Mouse (Mus musculus): ENCODE data around the gene Bcl11b.

DNA sequence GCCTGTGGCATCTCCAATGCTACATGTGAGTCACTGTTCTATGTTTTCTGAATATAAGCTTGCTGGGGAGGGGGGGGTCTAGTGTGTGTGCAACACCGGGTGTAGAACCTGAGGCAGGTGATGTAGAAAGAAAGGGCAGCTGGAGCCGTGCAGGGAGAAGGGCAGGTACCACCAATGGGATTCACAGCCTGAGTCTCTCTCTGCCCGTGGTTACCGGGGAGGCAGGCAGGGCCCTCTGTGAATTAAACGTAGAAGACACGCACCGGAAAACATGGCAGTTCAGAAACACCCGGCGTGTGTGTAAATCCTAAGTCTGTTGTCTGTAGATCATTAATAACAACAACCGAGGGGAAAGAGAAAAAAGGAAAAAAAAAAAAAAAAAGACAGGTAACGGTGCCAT, 12.2 kb downstream of the Bcl11b start:
- no peak for TF ChIP-seq CTCF (IDR thresholded peaks at IDR 0.05; ENCODE audit: control insufficient read depth, insufficient read depth, low read length)
- no peak for TF ChIP-seq POLR2A (IDR thresholded peaks at IDR 0.05; ENCODE audit: borderline replicate concordance, control insufficient read depth, low read depth, low read length)
